Mouse (Mus musculus) megakaryocyte, embryonic 14.5 days (primary cell): ENCODE measurements around the gene Gm28710. TPM values are rescaled to one million over a fixed set of nuclear protein-coding genes. Genes with fewer than 3 reads are reported as not detected.

ENCODE experiments used
- H3K27me3 ChIP-seq: replicated peaks from 2 replicates; pipeline ENCODE3; 2012; ENCODE audit warnings: inconsistent platforms
- H3K36me3 ChIP-seq: replicated peaks from 2 replicates; pipeline ENCODE3; 2012; ENCODE audit warnings: low read length, inconsistent platforms, mixed read lengths
- H3K4me1 ChIP-seq: 2 replicates; pipeline ENCODE4 v1.6.1; 2012; ENCODE audit warnings: inconsistent platforms
- H3K4me3 ChIP-seq: replicated peaks from 2 replicates; pipeline ENCODE3; 2012; ENCODE audit warnings: moderate library complexity, mild to moderate bottlenecking, inconsistent platforms
- H3K9me3 ChIP-seq: 2 replicates; pipeline ENCODE4 v1.6.1; 2012; ENCODE audit warnings: inconsistent platforms
- FLI1 ChIP-seq: IDR thresholded peaks from 2 replicates; pipeline ENCODE4 v1.6.1; 2012; ENCODE audit warnings: low read length, inconsistent platforms, mixed read lengths
- GATA1 ChIP-seq: IDR thresholded peaks from 3 replicates; pipeline ENCODE4 v1.6.1; 2012; ENCODE audit warnings: mixed read lengths, low read length, inconsistent platforms, borderline replicate concordance
- polyA plus RNA-seq: library from polyadenylated mRNA; stranded (reverse); fragments of >175 nt; gene quantifications from 2 replicates; pipeline ENCODE4 v1.2.3, GENCODE M21; 2012; ENCODE audit warnings: low replicate concordance; ENCODE audit not compliant: insufficient read depth

Gene Gm28710
- polyA plus RNA-seq, 1 experiment, result not detected

DNA sequence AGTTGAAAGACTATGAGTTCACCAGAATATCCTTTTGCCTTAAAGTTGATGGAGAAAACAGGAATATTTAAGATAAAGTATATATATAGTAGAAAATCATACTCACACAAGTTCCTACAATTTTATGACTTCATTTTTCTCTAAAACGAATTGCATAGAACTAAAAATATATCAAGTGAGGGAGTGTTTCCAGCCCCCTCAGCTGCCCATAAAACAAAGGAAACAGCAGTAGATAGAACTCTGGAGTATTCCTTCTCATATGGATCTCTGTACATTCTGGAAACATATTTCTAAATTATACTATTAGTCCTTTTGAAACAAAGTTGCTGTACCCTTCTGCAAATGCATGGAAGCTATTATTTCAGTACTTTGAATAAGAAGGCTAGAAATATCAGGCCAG, 130.9 kb downstream of the Gm28710 start:
- no peaks in the 10 kb centered on the region for H3K27me3 ChIP-seq
- no peak for TF ChIP-seq FLI1
- no peak for TF ChIP-seq GATA1
- no peak overlapping the region for H3K4me3 ChIP-seq
- no peaks in the 10 kb centered on the region for H3K36me3 ChIP-seq
- H3K4me1 ChIP-seq, result no peaks in the 10 kb centered on the region
- peaks cover 4% of the 10 kb centered on the region for H3K9me3 ChIP-seq

Other genes starting within 250 kb of the Gm28710 start
- gene Hgf, start 238.3 kb upstream of the Gm28710 start, polyA plus RNA-seq, result 0.16 TPM in 1 of 2 replicates, not detected in the other